12 mouse cellular contexts compared by ENCODE assay signal in genomic region chr1:58584271-58584670, GRCm38 (mm10). TPM values are rescaled to one million over a fixed set of nuclear protein-coding genes. Genes with fewer than 3 reads are reported as not detected.
DNase-seq lines count a peak whose midpoint lies in the region; ATAC-seq and TF ChIP-seq lines count a peak whose summit lies in the region.
"Had no signal": no experiment of that assay in that cellular context is flagged by ENCODE, and none has a peak within 500 bp of the region (broad histone marks: within the 10 kb centered on the region; RNA-seq: fewer than 3 reads in every experiment).

No protein-coding gene starts in this region.

- peak; percentile 52 for TF ChIP-seq CTCF in liver, postnatal 0 days (IDR thresholded peaks at IDR 0.05; ENCODE audit: low read depth)

- 56% methylated on average over 1 of the region's 1 CpGs for WGBS in liver, postnatal 0 days (ENCODE audit: insufficient replicate concordance)
- 65% methylated on average over 1 of the region's 1 CpGs for WGBS in liver, embryonic 12.5 days (ENCODE audit: insufficient replicate concordance)

- H3K4me3 ChIP-seq in liver, postnatal 0 days (ENCODE audit: low read depth, low read length) = no peak overlapping the region
- no peak overlapping the region for H3K4me3 ChIP-seq in liver, embryonic 12.5 days
- H3K4me3 ChIP-seq: limb, embryonic 12.5 days had no signal

- no peak for ATAC-seq in liver, postnatal 0 days
- no peak for ATAC-seq in liver, embryonic 12.5 days
- ATAC-seq in megakaryocyte-erythroid progenitor cell, adult 5-6 weeks (replicated peaks; ENCODE audit: low FRiP score, low TSS enrichment, poor library complexity, severe bottlenecking) = no peak
- ATAC-seq: forebrain, embryonic 16.5 days had no signal

- no peak overlapping the region for H3K4me2 ChIP-seq in liver, postnatal 0 days (ENCODE audit: low read depth, low read length)
- no peak overlapping the region for H3K4me2 ChIP-seq in liver, embryonic 12.5 days
- H3K4me2 ChIP-seq: limb, embryonic 12.5 days had no signal

- H3K27me3 ChIP-seq in liver, postnatal 0 days (ENCODE audit: insufficient read depth, low read length) = no peaks in the 10 kb centered on the region
- H3K27me3 ChIP-seq in liver, embryonic 12.5 days (replicated peaks) = no peaks in the 10 kb centered on the region
- H3K27me3 ChIP-seq: hindbrain, embryonic 15.5 days; limb, embryonic 12.5 days had no signal

- no peaks in the 10 kb centered on the region for H3K9me3 ChIP-seq in liver, postnatal 0 days (ENCODE audit: low read length)
- no peaks in the 10 kb centered on the region for H3K9me3 ChIP-seq in liver, embryonic 12.5 days (replicated peaks)
- H3K9me3 ChIP-seq: hindbrain, embryonic 15.5 days; limb, embryonic 12.5 days had no signal

- H3K9ac ChIP-seq in liver, postnatal 0 days (replicated peaks) = no peak overlapping the region
- H3K9ac ChIP-seq in liver, embryonic 12.5 days = no peak overlapping the region
- H3K9ac ChIP-seq: hindbrain, embryonic 15.5 days; limb, embryonic 12.5 days had no signal

- peak; percentile 20 for DNase-seq in heart, adult 8-10 months (ENCODE audit: low spot score)
- no peak for DNase-seq in heart, postnatal 4 days
- no peak for DNase-seq in liver, postnatal 0 days
- DNase-seq in MEL-GATA-1-ER (ENCODE audit: extremely low read depth, low read depth) = peak; percentile 25
- peak; percentile 31 for DNase-seq in induced T-regulatory cell, adult 2 months (ENCODE audit: low read depth)
- DNase-seq in right cerebral cortex, postnatal 25 days = no peak
- DNase-seq: adrenal gland, adult 2 months had no signal

- H3K36me3 ChIP-seq in liver, postnatal 0 days (replicated peaks; ENCODE audit: insufficient read depth, low read length) = no peaks in the 10 kb centered on the region
- H3K36me3 ChIP-seq in liver, embryonic 12.5 days = 0 out of 2 replicates have a peak, but pooled peaks cover 4% of the 10 kb centered on the region
- H3K36me3 ChIP-seq: hindbrain, embryonic 15.5 days; limb, embryonic 12.5 days had no signal

- peaks cover 12% of the 10 kb centered on the region for H3K4me1 ChIP-seq in liver, postnatal 0 days (ENCODE audit: insufficient read depth)
- peaks cover 16% of the 10 kb centered on the region for H3K4me1 ChIP-seq in liver, embryonic 12.5 days

- TF ChIP-seq EP300 in liver, postnatal 0 days (IDR thresholded peaks at IDR 0.05; ENCODE audit: low read depth) = no peak

- no peak overlapping the region for H3K27ac ChIP-seq in liver, postnatal 0 days (ENCODE audit: low read depth)
- no peak overlapping the region for H3K27ac ChIP-seq in liver, embryonic 12.5 days
- H3K27ac ChIP-seq: hindbrain, embryonic 15.5 days; limb, embryonic 12.5 days had no signal

RNA-seq across cellular contexts. Expression of gene Fam126b, which starts 1.9 kb away (rescaled TPM):
- 10 to 100 TPM; 10.2 to 21.2 (median 16.5) TPM for total RNA-seq in heart, adult 8-10 months (2022)
- 10 to 100 TPM in 1 of 2 experiments, 1 to 10 TPM in 1; 9.9 to 11.3 TPM for total RNA-seq in heart, postnatal 4 days (2021)
- 3.0 and 4.1 TPM in 2 replicates for polyA plus RNA-seq in liver, postnatal 0 days (2015; fragmentation: Nextera tagmentation; extraction: Ambion mirVana)
- 5.2 and 5.7 TPM in 2 replicates for polyA plus RNA-seq in liver, embryonic 12.5 days (2016; fragmentation: Nextera tagmentation; extraction: Ambion mirVana)
- total RNA-seq in megakaryocyte-erythroid progenitor cell, adult 5-6 weeks (2014; fragmentation: Nextera tagmentation) = 21.1 and 25.1 TPM in 2 replicates
- total RNA-seq in megakaryocyte-erythroid progenitor cell, adult 5-6 weeks (2017) = 11.3 and 17.8 TPM in 2 replicates

RNA-seq across cellular contexts. Expression of gene Ndufb3, which starts 1.9 kb away (rescaled TPM):
- total RNA-seq in heart, adult 8-10 months (2022) = 100 to 1,000 TPM; 264 to 362 (median 303) TPM
- 100 to 1,000 TPM; 174 to 189 TPM for total RNA-seq in heart, postnatal 4 days (2021)
- polyA plus RNA-seq in liver, postnatal 0 days (2015; fragmentation: Nextera tagmentation; extraction: Ambion mirVana) = 129 and 133 TPM in 2 replicates
- 128 and 143 TPM in 2 replicates for polyA plus RNA-seq in liver, embryonic 12.5 days (2016; fragmentation: Nextera tagmentation; extraction: Ambion mirVana)
- 101 and 116 TPM in 2 replicates for total RNA-seq in megakaryocyte-erythroid progenitor cell, adult 5-6 weeks (2014; fragmentation: Nextera tagmentation)
- 107 and 113 TPM in 2 replicates for total RNA-seq in megakaryocyte-erythroid progenitor cell, adult 5-6 weeks (2017)

Comparison
In these comparisons a context has a peak if more than half of its experiments do, and no peak if none do; other contexts are left out.
1. DNase-seq: peak in heart, adult 8-10 months (single experiment), MEL-GATA-1-ER (single experiment) and induced T-regulatory cell, adult 2 months (single experiment); none in heart, postnatal 4 days (single experiment), liver, postnatal 0 days (single experiment) and right cerebral cortex, postnatal 25 days (single experiment).